Mouse (Mus musculus): ENCODE measurements around the gene Wdr47. TPM values are rescaled to one million over a fixed set of nuclear protein-coding genes. Genes with fewer than 3 reads are reported as not detected.

The Wdr47 gene
- total RNA-seq, 4 experiments from 2014 or later: 7.2 to 10.3 (median 8.9) TPM

Small RNA genes within 50 kb of the gene (microRNA-seq; reads per million reads assigned to microRNA genes)
- not detected for gene Gm22860

Other genes with a start within 250 kb of the Wdr47 start
- 10 to 100 TPM; 42.7 to 64.1 (median 55.8) TPM for gene Mybphl, start 226.4 kb upstream of the Wdr47 start, total RNA-seq (2022)
- under 1 TPM in 3 of 4 experiments, not detected in 1; 0.20 to 0.31 (median 0.22) TPM for gene Psrc1, start 207.4 kb upstream of the Wdr47 start, total RNA-seq (2022)
- 10 to 100 TPM in 2 of 4 experiments, 1 to 10 TPM in 2; 7.4 to 10.9 (median 9.0) TPM for gene Celsr2, start 175.7 kb upstream of the Wdr47 start, total RNA-seq (2022)
- 10 to 100 TPM; 76.6 to 83.9 (median 80.0) TPM for gene Sars, start 146.1 kb upstream of the Wdr47 start, total RNA-seq (2022)
- gene 1700013F07Rik, start 57.1 kb upstream of the Wdr47 start, total RNA-seq (2022): not detected
- under 1 TPM in 2 of 4 experiments, not detected in 2; 0.16 to 0.20 TPM for gene 5330417C22Rik, start 54.7 kb upstream of the Wdr47 start, total RNA-seq (2022)
- gene Tmem167b, start 28.8 kb upstream of the Wdr47 start, total RNA-seq (2022): 10 to 100 TPM; 28.6 to 29.7 (median 29.1) TPM
- gene Taf13, start 19.6 kb upstream of the Wdr47 start, total RNA-seq (2022): 10 to 100 TPM; 13.2 to 17.9 (median 15.8) TPM
- gene Clcc1, start 62.6 kb downstream of the Wdr47 start, total RNA-seq (2022): 10 to 100 TPM; 40.5 to 51.6 (median 47.0) TPM
- 1 to 10 TPM in 1 of 4 experiments, under 1 TPM in 3; 0.41 to 1.3 (median 0.61) TPM for gene Gpsm2, start 131.0 kb downstream of the Wdr47 start, total RNA-seq (2022)
- gene Aknad1, start 148.4 kb downstream of the Wdr47 start, total RNA-seq (2022): under 1 TPM in 1 of 4 experiments, not detected in 3; 0.16 TPM
- gene Stxbp3, start 249.2 kb downstream of the Wdr47 start, total RNA-seq (2022): 10 to 100 TPM; 16.7 to 27.6 (median 21.9) TPM

All from heart, adult 8-10 months (tissue).